Mouse (Mus musculus) midbrain, embryonic 14.5 days (tissue): ENCODE data around the gene Btbd18. TPM values are rescaled to one million over a fixed set of nuclear protein-coding genes. Genes with fewer than 3 reads are reported as not detected.
A peak's percentile ranks its signal among the peaks of the same experiment; 100 is the strongest.

ENCODE experiments used
- ATAC-seq: fragments of 200-750 bp; cut with Nextera tagmentation; 2 replicates; pipeline ENCODE4 v1.8.0; 2017; ENCODE audit warnings: moderate number of reproducible peaks, moderate library complexity; ENCODE audit not compliant: low FRiP score, low TSS enrichment
- DNase-seq: peaks from one replicate; pipeline ENCODE4 v3.0.0-alpha.2; 2015
- H3K27ac ChIP-seq: fragments of 300-500 bp; sonication (generic); replicated peaks from 2 replicates; pipeline ENCODE4 v1.5.1; 2014; ENCODE audit warnings: mild to moderate bottlenecking, low read depth, low read length, moderate library complexity
- H3K27me3 ChIP-seq: fragments of 300-500 bp; sonication (generic); 2 replicates; pipeline ENCODE4 v1.6.1; 2014; ENCODE audit warnings: low read length, control low read depth, mixed read lengths; ENCODE audit not compliant: control insufficient read depth, insufficient read depth
- H3K36me3 ChIP-seq: fragments of 300-500 bp; sonication (generic); 2 replicates; pipeline ENCODE4 v1.6.1; 2014; ENCODE audit warnings: low read length, control low read depth; ENCODE audit not compliant: control insufficient read depth, insufficient read depth
- H3K4me1 ChIP-seq: fragments of 300-500 bp; sonication (generic); 2 replicates; pipeline ENCODE4 v1.6.1; 2014; ENCODE audit warnings: mild to moderate bottlenecking, antibody characterized with exemption, low read length, control low read depth; ENCODE audit not compliant: control insufficient read depth, insufficient read depth
- H3K4me2 ChIP-seq: fragments of 300-500 bp; sonication (generic); 2 replicates; pipeline ENCODE4 v1.6.1; 2014; ENCODE audit warnings: mild to moderate bottlenecking, low read length, moderate library complexity
- H3K4me3 ChIP-seq: fragments of 300-500 bp; sonication (generic); replicated peaks from 2 replicates; pipeline ENCODE4 v1.5.1; 2014; ENCODE audit warnings: low read depth, low read length
- H3K9ac ChIP-seq: fragments of 300-500 bp; sonication (generic); replicated peaks from 2 replicates; pipeline ENCODE4 v1.6.1; 2014; ENCODE audit warnings: mild to moderate bottlenecking, low read length, moderate library complexity
- H3K9me3 ChIP-seq: fragments of 300-500 bp; sonication (generic); 2 replicates; pipeline ENCODE4 v1.6.1; 2016; ENCODE audit warnings: low read length, control low read depth, mixed read lengths; ENCODE audit not compliant: control insufficient read depth
- WGBS: fragments of 180-500 bp; shearing (Covaris S2); extraction: QIAGEN DNeasy Blood & Tissue Kit; methylation state at CpG from one replicate; pipeline ENCODE4 v1.1.7; 2014; 5-methylcytosine and 5-hydroxymethylcytosine counted together
- polyA plus RNA-seq: library from polyadenylated mRNA; unstranded; fragments of >200 nt; fragmentation: Nextera tagmentation; extraction: Ambion mirVana; gene quantifications from 2 replicates; pipeline ENCODE4 v1.2.1, GENCODE M21; 2014

Gene Btbd18
- polyA plus RNA-seq, 1 experiment from 2014 or later: 0.37 TPM

DNA sequence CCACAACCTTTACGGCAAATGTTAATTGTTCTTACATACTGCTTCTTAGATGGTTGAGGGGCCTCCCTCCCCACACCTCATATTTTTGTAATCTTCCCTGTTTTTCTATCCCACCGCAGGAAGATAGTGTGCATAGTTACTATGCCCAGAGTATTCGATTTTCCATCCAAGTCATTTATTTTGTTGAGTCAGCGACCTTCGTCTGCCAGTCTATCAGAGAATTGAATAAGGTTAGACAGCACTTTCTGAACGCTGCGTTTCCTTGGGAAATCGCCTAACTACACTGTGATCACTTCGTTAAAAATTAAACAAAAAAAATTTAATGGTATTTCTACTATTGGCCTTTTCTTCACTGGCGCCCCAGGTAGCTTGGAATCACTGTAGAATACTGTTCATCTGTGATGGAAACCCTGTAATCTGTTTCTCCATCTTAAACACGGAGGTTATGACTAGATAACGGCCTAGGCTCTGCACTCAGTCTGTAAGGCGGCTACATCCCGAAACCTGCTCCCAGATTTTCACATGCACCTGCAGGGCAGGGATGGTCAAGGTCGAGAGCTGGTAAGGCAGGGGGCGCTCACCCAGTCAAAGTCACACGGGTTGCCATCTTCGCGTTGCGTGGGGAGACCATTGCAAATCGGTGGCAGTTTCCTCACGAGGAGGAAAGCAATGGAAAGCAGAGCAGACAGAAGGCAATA is 18.5 kb downstream of the Btbd18 start:
- peak overlapping the region; percentile 53 for H3K9ac ChIP-seq

DNA sequence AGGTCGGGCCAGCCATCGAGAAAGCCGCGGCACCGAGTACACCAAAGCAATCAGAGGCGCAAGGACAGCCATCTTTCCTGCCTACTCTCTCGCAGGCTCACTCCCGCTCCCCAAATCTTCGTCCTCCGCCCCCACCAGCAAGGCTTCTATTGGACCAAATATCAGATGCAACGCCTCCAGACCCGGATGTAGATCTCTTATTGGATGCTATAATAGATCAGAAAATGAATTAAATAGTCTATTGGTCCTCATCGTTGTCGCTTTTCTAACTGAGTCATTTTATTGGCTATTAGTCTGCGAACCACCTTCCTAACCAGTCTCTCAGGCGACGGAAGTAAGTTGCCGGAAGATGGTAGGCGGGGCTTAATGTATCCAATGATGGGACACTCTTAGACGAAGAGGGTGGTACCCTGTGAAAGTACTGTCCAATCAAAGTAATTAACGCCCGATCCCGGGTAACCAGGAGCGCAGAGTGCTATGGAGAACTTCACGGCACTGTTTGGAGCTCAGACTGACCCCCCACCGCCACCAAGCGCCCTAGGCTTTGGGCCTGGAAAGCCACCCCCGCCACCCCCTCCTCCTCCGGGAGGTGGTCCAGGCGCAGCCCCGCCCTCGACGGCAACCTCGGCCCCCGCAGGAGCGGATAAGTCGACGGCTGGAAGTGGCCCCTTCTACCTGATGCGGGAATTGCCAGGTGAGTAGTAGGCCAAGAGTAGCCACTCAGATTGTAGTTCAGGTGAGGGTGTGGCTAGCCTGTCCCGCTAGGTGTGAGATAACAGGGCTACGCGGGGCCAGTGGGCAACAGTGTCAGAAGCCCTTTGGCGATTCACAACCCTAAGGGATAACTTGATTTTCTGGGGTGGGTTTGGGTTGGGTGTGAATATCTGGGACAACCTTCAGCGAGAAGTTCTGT is 19.3 kb downstream of the Btbd18 start, which contains the start of the genes Gm28635 and Med19:
Gene Gm28635, minus strand, starts transcription at position 74 of the 913 bp plus-strand sequence.
Gene Med19, plus strand, starts transcription at position 435 of the 913 bp plus-strand sequence.
- Histone ChIP-seq H3K9me3 (no peaks in the 10 kb centered on the region), H3K4me2 (peak within 1 kb of the TSS; percentile 78), H3K36me3 (peaks cover 42% of the 10 kb centered on the region), H3K4me3 (peak within 1 kb of the TSS; percentile 97), H3K27me3 (no peaks in the 10 kb centered on the region), H3K27ac (peak within 1 kb of the TSS; percentile 73), H3K9ac (peak within 1 kb of the TSS; percentile 74), H3K4me1 (peaks cover 17% of the 10 kb centered on the region)
- peak; percentile 99 for DNase-seq
- ATAC-seq: peak; percentile 99
- WGBS: under 1% methylated on average over 44 of the region's 44 CpGs

More for the DNA sequence above, 18.5 kb downstream of the Btbd18 start:
- DNase-seq: peak; percentile 67
- Histone ChIP-seq H3K27me3 (no peaks in the 10 kb centered on the region), H3K9me3 (no peaks in the 10 kb centered on the region), H3K36me3 (peaks cover 46% of the 10 kb centered on the region), H3K4me1 (peaks cover 17% of the 10 kb centered on the region), H3K4me2 (peak overlapping the region; percentile 78), H3K27ac (peak overlapping the region; percentile 73), H3K4me3 (peak overlapping the region; percentile 52)
- peak; percentile 69 for ATAC-seq
- WGBS: 11% methylated on average over 22 of the region's 22 CpGs

DNA sequence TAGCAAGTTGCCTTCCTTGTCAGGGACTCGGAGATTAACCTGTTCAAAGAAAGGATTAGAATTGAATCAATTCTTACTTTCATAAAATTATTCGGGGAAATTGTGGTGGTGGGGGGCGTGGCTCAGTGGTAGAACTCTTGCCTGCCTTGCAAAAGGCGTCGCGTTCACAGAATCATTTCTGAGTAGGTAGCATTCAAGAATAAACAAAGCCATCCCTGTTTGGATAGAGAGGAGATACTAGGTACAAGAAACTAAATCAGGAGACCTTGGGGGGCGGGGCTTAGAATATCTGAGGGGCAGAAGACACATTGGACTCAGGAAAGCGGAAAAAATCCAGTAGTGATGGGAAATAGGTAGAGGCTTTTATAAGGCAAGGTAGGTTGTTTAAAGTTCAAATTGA is 20.1 kb downstream of the Btbd18 start, which contains the start of gene Tmx2:
Gene Tmx2, minus strand, starts transcription at position 125 of the 400 bp plus-strand sequence.
- Histone ChIP-seq H3K36me3 (peaks cover 35% of the 10 kb centered on the region), H3K9me3 (no peaks in the 10 kb centered on the region), H3K4me1 (peaks cover 17% of the 10 kb centered on the region), H3K27me3 (no peaks in the 10 kb centered on the region), H3K4me2 (peak within 1 kb of the TSS; percentile 77), H3K9ac (peak within 1 kb of the TSS; percentile 74), H3K27ac (no peak within 1 kb of the TSS; the same call in 1 of the 2 replicates), H3K4me3 (peak within 1 kb of the TSS; percentile 97)
- DNase-seq (no peak), ATAC-seq (no peak)
- WGBS: 23% methylated on average over 8 of the region's 8 CpGs

DNA sequence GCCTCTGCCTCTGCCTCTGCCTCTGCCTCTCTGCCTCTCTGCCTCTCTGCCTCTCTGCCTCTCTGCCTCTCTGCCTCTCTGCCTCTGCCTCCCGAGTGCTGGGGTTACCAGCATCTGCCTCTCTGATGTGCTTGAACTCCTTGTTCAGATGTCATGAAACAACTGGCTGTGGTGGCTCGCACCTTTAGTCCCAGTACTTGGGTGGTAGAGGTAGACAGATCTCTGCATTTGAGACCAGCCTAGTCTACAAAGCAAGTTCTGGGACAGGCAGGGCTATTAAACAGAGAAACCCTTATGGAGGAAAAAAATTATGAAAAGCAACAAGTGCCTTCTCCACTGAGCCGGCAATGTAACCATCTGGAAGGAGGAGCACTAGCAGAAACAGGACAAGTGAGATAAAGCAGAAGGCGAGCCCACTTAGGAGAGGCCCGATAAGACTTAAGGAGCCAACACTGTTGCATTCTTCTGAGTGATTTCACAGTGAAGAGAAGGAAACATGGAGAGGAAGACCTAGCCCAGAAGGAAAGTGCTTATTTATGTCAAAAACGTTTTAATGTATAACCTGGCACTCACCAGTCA is 23.8 kb downstream of the Btbd18 start:
- Histone ChIP-seq H3K36me3 (peaks cover 43% of the 10 kb centered on the region), H3K4me1 (peaks cover 7% of the 10 kb centered on the region; the same call in 1 of the 2 replicates), H3K9me3 (no peaks in the 10 kb centered on the region), H3K4me3 (no peak overlapping the region), H3K27ac (no peak overlapping the region), H3K9ac (no peak overlapping the region), H3K27me3 (no peaks in the 10 kb centered on the region), H3K4me2 (no peak overlapping the region)
- 92% methylated on average over 6 of the region's 6 CpGs for WGBS
- DNase-seq: no peak
- no peak for ATAC-seq

DNA sequence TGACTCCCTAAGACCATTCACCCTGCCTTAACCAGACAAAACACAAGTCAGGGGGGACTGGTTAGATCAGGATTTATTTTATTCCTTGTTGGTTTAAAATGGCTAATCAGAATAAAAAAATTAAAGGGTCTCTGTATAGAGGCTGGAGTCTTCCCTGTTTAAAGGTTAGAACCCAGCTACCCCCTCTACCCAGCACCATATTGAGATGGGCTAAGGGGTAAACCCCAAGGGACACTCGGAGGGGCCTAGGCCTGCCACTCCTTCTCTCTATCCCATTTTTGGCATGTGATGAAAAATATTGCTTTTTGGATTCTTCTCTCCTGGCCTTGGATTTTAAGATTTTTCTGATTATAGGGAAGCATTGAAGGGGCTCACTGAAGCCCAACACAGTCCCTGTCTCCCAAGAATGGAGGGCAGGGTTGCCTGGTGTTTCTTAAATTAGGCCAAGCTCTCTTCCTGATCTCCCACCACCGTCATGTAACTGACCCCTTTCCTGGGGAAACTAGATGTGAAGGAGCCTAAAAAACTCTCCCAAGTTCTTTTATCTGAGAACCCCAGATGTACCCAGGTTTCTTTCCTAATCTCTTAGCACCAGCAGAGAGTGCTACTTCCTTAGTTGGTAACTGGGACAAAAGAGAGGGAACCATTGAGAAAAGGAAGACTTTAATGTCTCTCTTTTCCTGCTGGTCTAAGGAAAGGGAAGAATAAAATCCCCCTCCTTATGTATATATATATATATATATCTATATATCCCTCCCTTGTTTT is 29.4 kb downstream of the Btbd18 start:
- Histone ChIP-seq H3K27me3 (no peaks in the 10 kb centered on the region), H3K9me3 (no peaks in the 10 kb centered on the region), H3K9ac (no peak overlapping the region), H3K4me3 (no peak overlapping the region), H3K36me3 (peaks cover 80% of the 10 kb centered on the region), H3K27ac (no peak overlapping the region), H3K4me1 (no peaks in the 10 kb centered on the region), H3K4me2 (no peak overlapping the region)
- no peak for ATAC-seq
- no peak for DNase-seq
- 84% methylated on average over 2 of the region's 2 CpGs for WGBS

DNA sequence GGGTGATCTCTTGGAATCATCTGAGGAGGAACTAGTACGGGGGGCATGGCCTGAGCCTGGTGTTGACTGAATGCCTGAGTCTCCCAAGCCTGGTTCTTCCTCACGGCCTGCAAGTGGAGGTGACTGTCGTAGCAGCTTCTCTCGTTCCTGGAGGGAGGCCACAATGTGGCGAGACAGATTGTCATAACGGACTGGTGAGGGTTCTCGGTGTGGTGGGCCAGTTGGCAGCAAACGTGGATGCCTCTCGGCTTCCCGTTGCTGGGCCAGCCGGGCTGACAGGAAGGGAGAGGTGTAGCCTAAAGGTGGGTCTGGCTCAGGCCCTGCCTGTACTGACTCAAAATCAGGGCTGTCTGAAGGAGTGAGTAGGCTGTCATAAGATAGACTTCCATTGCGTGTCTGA is 31.2 kb downstream of the Btbd18 start:
- no peak for ATAC-seq
- DNase-seq: no peak
- H3K27ac ChIP-seq: no peak overlapping the region
- no peaks in the 10 kb centered on the region for H3K9me3 ChIP-seq
- no peak overlapping the region for H3K4me3 ChIP-seq
- no peak overlapping the region for H3K9ac ChIP-seq
- no peaks in the 10 kb centered on the region for H3K4me1 ChIP-seq
- no peaks in the 10 kb centered on the region for H3K27me3 ChIP-seq
- WGBS: 93% methylated on average over 12 of the region's 12 CpGs
- H3K4me2 ChIP-seq: no peak overlapping the region
- peaks cover 91% of the 10 kb centered on the region for H3K36me3 ChIP-seq

DNA sequence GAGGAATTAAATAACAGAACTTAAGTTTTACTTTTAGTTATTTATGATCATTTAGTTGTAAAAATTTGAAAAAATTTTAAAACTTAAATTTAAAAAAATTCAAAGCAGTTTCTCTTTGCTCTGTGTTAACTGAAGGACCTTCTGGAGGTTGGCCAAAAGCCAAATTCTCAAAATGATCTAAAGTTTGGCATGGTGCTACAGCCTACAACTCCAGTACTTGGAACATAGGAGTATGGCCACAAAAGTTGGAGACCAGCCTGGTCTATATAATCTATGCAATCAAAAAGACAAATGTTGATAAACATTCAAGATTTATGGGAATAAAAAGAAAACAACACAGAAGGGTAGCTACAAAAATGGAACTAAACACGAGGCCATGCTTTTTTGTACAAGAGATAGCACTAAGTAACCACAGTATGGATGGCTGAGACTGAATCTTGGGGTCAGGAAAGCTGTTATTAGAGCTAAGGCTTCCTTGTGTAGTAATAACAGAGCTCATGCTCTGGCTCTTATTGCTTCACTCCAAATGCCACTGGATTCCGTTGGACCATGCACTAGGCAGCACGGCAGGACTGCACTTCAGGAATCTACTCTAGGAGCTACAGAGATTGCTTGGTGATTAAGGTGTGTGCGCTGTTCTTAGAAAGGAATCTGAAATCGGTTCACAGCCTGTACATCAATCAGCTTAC is 36.3 kb downstream of the Btbd18 start:
- ATAC-seq: no peak
- Histone ChIP-seq H3K4me2 (no peak overlapping the region), H3K27ac (no peak overlapping the region), H3K4me3 (no peak overlapping the region), H3K4me1 (no peaks in the 10 kb centered on the region), H3K27me3 (no peaks in the 10 kb centered on the region), H3K9ac (no peak overlapping the region), H3K36me3 (peaks cover 71% of the 10 kb centered on the region), H3K9me3 (no peaks in the 10 kb centered on the region)
- no peak for DNase-seq
- 95% methylated on average over 5 of the region's 5 CpGs for WGBS
